Mouse (Mus musculus) ES-Bruce4 (cell line): ENCODE data around the gene Pdia6. TPM values are rescaled to one million over a fixed set of nuclear protein-coding genes. Genes with fewer than 3 reads are reported as not detected.

ENCODE experiments used
- H3K27ac ChIP-seq: 2 replicates; pipeline ENCODE4 v1.5.1; 2012; ENCODE audit warnings: low read length, inconsistent platforms; ENCODE audit not compliant: insufficient read depth
- H3K27me3 ChIP-seq: 2 replicates; pipeline ENCODE4 v1.6.1; 2012; ENCODE audit warnings: mild to moderate bottlenecking, low read length, inconsistent platforms; ENCODE audit not compliant: control insufficient read depth, poor library complexity, insufficient read depth, severe bottlenecking
- H3K36me3 ChIP-seq: 2 replicates; pipeline ENCODE4 v1.6.1; 2012; ENCODE audit warnings: inconsistent platforms, mild to moderate bottlenecking, low read length, moderate library complexity; ENCODE audit not compliant: control insufficient read depth, poor library complexity, insufficient read depth, severe bottlenecking
- H3K4me1 ChIP-seq: one replicate; pipeline ENCODE4 v1.8.1; 2011; ENCODE audit warnings: low read length; ENCODE audit not compliant: control insufficient read depth, insufficient read depth
- H3K4me3 ChIP-seq: 2 replicates; pipeline ENCODE4 v1.5.1; 2011; ENCODE audit warnings: low read depth, mild to moderate bottlenecking, low read length
- H3K9ac ChIP-seq: 2 replicates; pipeline ENCODE4 v1.6.1; 2012; ENCODE audit warnings: low read depth, mild to moderate bottlenecking, inconsistent platforms; ENCODE audit not compliant: poor library complexity, severe bottlenecking
- H3K9me3 ChIP-seq: replicated peaks from 2 replicates; pipeline ENCODE4 v1.6.1; 2012; ENCODE audit warnings: mild to moderate bottlenecking, low read length, inconsistent platforms; ENCODE audit not compliant: control insufficient read depth, poor library complexity, insufficient read depth, severe bottlenecking
- CTCF ChIP-seq: IDR thresholded peaks from one replicate; pipeline ENCODE4 v1.8.1; 2011; ENCODE audit warnings: low read depth, low read length
- EP300 ChIP-seq: IDR thresholded peaks from 2 replicates; pipeline ENCODE4 v1.6.1; 2011; ENCODE audit warnings: low read depth, low read length; ENCODE audit not compliant: insufficient read depth
- POLR2A ChIP-seq: IDR thresholded peaks from one replicate; pipeline ENCODE4 v1.8.1; 2011; ENCODE audit warnings: low read length; ENCODE audit not compliant: insufficient read depth
- polyA plus RNA-seq: library from polyadenylated mRNA; stranded (reverse); fragments of >200 nt; gene quantifications from 2 replicates; pipeline ENCODE4 v1.2.4, GENCODE M21; 2011; ENCODE audit warnings: low read depth; ENCODE audit not compliant: missing spikeins, insufficient read depth, insufficient read length

The Pdia6 gene
- polyA plus RNA-seq, 1 experiment: 381 TPM

DNA sequence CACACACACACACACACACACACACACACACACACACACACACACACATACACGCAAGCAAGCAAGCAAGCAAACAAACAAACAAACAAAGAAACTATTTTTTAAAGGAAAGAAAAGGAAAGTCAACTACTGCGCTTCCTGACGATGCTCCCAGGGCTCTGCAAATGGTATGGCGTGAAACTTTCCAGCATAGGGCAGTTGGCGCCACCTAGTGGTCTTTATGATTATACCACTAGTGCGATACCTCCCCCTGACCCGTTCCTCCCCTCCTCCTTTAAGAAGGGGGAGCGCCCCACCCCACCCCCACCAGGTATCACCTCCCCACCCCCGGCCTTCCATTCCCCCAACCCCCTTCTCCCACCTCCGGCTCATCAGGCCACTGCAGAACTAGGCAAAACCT, 9.4 kb upstream of the Pdia6 start:
- H3K4me1 ChIP-seq: no peaks in the 10 kb centered on the region
- no peaks in the 10 kb centered on the region for H3K36me3 ChIP-seq
- H3K9ac ChIP-seq: no peak overlapping the region
- TF ChIP-seq EP300: no peak
- TF ChIP-seq CTCF: peak; percentile 77
- H3K27me3 ChIP-seq: no peaks in the 10 kb centered on the region
- H3K27ac ChIP-seq: no peak overlapping the region
- no peak overlapping the region for H3K4me3 ChIP-seq
- no peaks in the 10 kb centered on the region for H3K9me3 ChIP-seq

- no peaks in the 10 kb centered on the region for H3K9me3 ChIP-seq
- H3K36me3 ChIP-seq: no peaks in the 10 kb centered on the region
- TF ChIP-seq POLR2A: no peak
Observed at GRCm38 (mm10) chr12:17258431-17258830, 7.9 kb upstream of the Pdia6 start.

GRCm38 (mm10) chr12:17261005-17261404, 5.3 kb upstream of the Pdia6 start:
- H3K9me3 ChIP-seq: no peaks in the 10 kb centered on the region
- H3K27ac ChIP-seq: no peak overlapping the region
- TF ChIP-seq EP300 (no peak), CTCF (no peak), POLR2A (no peak)
- no peaks in the 10 kb centered on the region for H3K36me3 ChIP-seq
- no peak overlapping the region for H3K9ac ChIP-seq
- peaks cover 2% of the 10 kb centered on the region for H3K4me1 ChIP-seq
- H3K4me3 ChIP-seq: no peak overlapping the region
- H3K27me3 ChIP-seq: no peaks in the 10 kb centered on the region

More at GRCm38 (mm10) chr12:17258431-17258830, 7.9 kb upstream of the Pdia6 start:
- Histone ChIP-seq H3K4me1 (no peaks in the 10 kb centered on the region), H3K4me3 (no peak overlapping the region), H3K27me3 (no peaks in the 10 kb centered on the region), H3K27ac (0 out of 2 replicates have a peak overlapping the region, but pooled peaks have one; percentile 21), H3K9ac (no peak overlapping the region)

DNA sequence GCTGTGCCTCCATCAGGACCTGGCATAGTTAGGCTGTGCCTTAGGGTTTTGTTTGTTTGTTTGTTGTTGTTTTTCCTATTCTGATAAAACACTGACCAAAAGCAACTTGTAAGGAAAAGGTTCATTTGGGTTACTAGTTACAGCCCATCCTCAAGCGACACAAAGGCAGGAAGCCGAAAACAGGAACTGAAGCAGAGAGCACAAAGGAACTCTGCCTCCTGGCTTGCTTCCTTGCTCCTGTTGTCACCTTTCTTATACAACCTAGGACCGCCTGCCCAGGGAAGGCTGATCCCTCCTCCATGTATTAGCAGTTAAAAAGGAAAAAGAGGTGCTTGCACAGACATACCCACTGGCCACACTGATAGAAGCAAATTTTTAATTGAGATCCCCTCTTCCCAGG, 2.5 kb upstream of the Pdia6 start:
- H3K9me3 ChIP-seq: no peaks in the 10 kb centered on the region

DNA sequence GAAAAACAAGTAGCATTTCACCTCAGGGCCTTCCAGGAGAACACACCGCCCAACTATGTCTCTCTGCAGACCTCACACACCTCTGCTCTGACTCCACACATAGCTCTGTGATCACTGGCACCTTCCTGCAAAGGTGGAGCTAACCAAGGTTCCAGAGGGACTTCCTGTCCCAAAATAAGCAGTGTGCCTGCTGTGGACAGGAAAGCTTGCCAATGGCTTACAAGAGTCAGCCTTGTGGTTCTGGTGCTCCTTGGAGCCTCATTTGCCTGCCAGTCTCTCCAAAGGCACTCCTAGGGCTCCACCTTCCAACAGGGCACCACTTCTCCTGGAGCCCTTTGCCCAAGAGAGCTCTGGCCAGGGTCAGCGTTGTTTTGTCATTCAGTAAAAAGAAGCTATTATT, 1.5 kb upstream of the Pdia6 start:
- TF ChIP-seq POLR2A: no peak
- TF ChIP-seq EP300: no peak
- no peak for TF ChIP-seq CTCF

More for the DNA sequence above, 2.5 kb upstream of the Pdia6 start:
- Histone ChIP-seq H3K27me3 (no peaks in the 10 kb centered on the region), H3K4me1 (peaks cover 5% of the 10 kb centered on the region), H3K4me3 (no peak overlapping the region), H3K27ac (no peak overlapping the region), H3K9ac (no peak overlapping the region), H3K36me3 (peaks cover 6% of the 10 kb centered on the region)
- TF ChIP-seq CTCF (no peak), POLR2A (no peak), EP300 (no peak)

DNA sequence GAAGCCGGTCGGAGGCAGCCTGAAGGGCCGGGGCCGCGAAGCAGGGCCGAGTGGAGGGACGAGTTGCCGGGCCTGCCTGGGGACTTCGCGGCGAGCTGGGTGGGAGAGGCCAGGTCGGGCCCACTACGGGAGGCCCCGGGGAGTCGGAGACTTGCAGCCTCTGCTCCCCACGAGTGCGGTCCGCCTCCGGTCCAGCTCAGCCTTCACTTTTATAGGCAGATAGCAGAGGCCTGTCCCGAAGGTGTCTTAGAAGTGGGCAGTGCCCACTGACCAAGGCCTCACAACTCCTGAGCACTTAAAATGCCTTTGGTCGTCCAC, 287 bp downstream of the Pdia6 start:
- no peaks in the 10 kb centered on the region for H3K27me3 ChIP-seq
- H3K4me1 ChIP-seq: peaks cover 5% of the 10 kb centered on the region
- no peak overlapping the region for H3K27ac ChIP-seq

More for the DNA sequence above, 1.5 kb upstream of the Pdia6 start:
- Histone ChIP-seq H3K4me1 (peaks cover 5% of the 10 kb centered on the region), H3K27ac (no peak overlapping the region), H3K36me3 (peaks cover 11% of the 10 kb centered on the region), H3K9ac (no peak overlapping the region), H3K9me3 (no peaks in the 10 kb centered on the region), H3K27me3 (no peaks in the 10 kb centered on the region), H3K4me3 (no peak overlapping the region)

More for the DNA sequence above, 287 bp downstream of the Pdia6 start:
- peak overlapping the region; percentile 84 for H3K9ac ChIP-seq
- no peaks in the 10 kb centered on the region for H3K9me3 ChIP-seq
- TF ChIP-seq POLR2A (no peak), EP300 (no peak), CTCF (no peak)
- peaks cover 27% of the 10 kb centered on the region for H3K36me3 ChIP-seq
- H3K4me3 ChIP-seq: peak overlapping the region; percentile 83
